Mouse (Mus musculus) forebrain, embryonic 10.5 days (tissue): ENCODE data around the gene Slc38a2. TPM values are rescaled to one million over a fixed set of nuclear protein-coding genes. Genes with fewer than 3 reads are reported as not detected.

Experiments used
- DNase-seq: peaks from one replicate; pipeline ENCODE4 v3.0.0-alpha.2; 2017; ENCODE audit warnings: low spot score; ENCODE audit errors: extremely low spot score
- H3K27ac ChIP-seq: fragments of 300-500 bp; sonication (generic); 2 replicates; pipeline ENCODE4 v1.5.1; 2016; ENCODE audit warnings: mild to moderate bottlenecking
- H3K27me3 ChIP-seq: fragments of 300-500 bp; sonication (generic); 2 replicates; pipeline ENCODE4 v1.6.1; 2016; ENCODE audit warnings: mild to moderate bottlenecking; ENCODE audit not compliant: poor library complexity, severe bottlenecking
- H3K36me3 ChIP-seq: fragments of 300-500 bp; sonication (generic); replicated peaks from 2 replicates; pipeline ENCODE4 v1.6.1; 2016; ENCODE audit warnings: mild to moderate bottlenecking, moderate library complexity
- H3K4me1 ChIP-seq: fragments of 300-500 bp; sonication (generic); 2 replicates; pipeline ENCODE4 v1.6.1; 2016
- H3K4me3 ChIP-seq: fragments of 300-500 bp; sonication (generic); 2 replicates; pipeline ENCODE4 v1.5.1; 2016; ENCODE audit warnings: mild to moderate bottlenecking, moderate library complexity
- H3K9me3 ChIP-seq: fragments of 300-500 bp; sonication (generic); 2 replicates; pipeline ENCODE4 v1.6.1; 2016; ENCODE audit warnings: mild to moderate bottlenecking, moderate library complexity
- whole genome bisulfite sequencing: fragments of 180-500 bp; shearing (Covaris S2); methylation state at CpG from one replicate; pipeline ENCODE4 v1.1.7; 2016; 5-methylcytosine and 5-hydroxymethylcytosine counted together
- polyA plus RNA-seq: library from polyadenylated mRNA; unstranded; fragments of >200 nt; fragmentation: Nextera tagmentation; extraction: Ambion mirVana; gene quantifications from 2 replicates; pipeline ENCODE4 v1.2.1, GENCODE M21; 2016

Slc38a2 gene
- 151 and 159 TPM in 2 replicates for polyA plus RNA-seq

DNA sequence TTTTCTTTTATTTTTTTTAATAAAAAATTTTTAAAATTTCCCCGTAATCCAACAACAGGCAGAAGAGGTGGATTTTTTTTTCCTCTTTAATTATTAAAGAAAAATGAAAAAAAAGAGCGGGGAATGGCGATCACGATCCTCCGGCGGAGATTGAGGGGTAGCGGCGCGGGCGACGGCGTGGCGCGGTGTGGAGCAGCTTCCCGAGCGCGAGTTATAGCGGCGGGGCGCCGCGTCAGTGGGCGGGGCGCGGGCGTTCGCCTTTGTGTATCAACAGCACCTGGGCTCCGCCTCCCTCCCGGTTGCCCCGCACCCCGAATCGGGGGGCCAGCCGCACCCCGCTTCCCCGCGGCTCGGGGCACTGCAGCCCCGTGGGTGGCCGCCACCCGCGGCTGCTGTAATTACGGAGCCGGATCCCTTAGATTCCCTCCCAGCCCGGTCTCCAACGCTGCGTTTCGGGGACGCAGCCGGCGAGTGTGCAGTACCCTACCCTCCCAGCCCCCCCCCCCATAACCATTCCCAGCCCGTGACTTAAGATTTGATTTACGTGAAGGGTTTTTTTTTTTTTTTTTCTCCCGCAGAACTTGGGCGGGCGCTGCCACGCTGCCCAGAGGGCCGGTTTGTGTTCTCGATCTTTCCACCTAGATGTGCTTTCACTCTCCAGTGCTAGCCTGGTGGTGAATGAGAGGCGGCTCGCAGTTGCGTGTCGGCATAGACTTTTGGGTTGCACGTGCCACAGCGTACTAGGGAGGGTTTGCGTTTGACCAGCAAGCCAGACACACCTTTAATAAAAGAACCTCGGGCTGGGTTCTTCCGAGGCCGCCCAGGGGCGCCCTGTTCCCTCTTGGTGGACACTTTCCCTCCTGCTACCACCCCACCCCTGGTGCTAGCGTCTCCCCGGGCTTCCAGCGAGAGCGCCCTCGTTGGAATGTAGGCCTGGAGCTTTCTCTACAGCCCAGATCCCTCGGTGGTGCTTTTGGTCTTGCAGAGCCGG lies at the start of gene Slc38a2:
Gene Slc38a2, minus strand, starts transcription at position 210 of the 991 bp plus-strand sequence.
- WGBS, result 0% methylated on average over 74 of the region's 76 CpGs
- Histone ChIP-seq H3K9me3 (no peaks in the 10 kb centered on the region), H3K27me3 (peaks cover 20% of the 10 kb centered on the region; the same call in 1 of the 2 replicates), H3K27ac (peak within 1 kb of the TSS; percentile 99), H3K36me3 (peaks cover 38% of the 10 kb centered on the region), H3K4me3 (peak within 1 kb of the TSS; percentile 83), H3K4me1 (peaks cover 42% of the 10 kb centered on the region)
- peak; percentile 86 for DNase-seq

DNA sequence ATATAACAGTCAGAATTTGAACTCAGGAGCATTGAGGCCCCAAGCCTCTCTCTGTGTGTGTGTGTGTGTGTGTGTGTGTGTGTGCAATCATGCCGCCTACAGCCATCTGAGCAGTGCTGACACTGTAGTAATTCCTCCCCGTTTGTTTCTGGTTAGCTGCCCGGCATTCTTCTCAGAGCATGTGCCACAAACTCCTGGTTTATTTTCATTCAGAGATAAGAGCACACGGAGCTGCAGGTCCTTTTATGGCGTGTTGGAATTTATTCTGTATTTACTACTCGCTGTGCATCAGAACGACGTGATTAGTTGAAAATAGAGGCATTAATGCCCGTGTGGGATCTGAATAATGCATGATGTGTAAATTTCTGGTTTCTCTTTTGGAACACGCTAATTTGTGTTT lies 49.6 kb upstream of the Slc38a2 start:
- 90% methylated on average over 10 of the region's 10 CpGs for WGBS
- DNase-seq, result no peak
- Histone ChIP-seq H3K27me3 (no peaks in the 10 kb centered on the region), H3K4me3 (no peak overlapping the region), H3K27ac (no peak overlapping the region), H3K36me3 (no peaks in the 10 kb centered on the region), H3K9me3 (peaks cover 6% of the 10 kb centered on the region; the same call in 1 of the 2 replicates), H3K4me1 (no peaks in the 10 kb centered on the region)

DNA sequence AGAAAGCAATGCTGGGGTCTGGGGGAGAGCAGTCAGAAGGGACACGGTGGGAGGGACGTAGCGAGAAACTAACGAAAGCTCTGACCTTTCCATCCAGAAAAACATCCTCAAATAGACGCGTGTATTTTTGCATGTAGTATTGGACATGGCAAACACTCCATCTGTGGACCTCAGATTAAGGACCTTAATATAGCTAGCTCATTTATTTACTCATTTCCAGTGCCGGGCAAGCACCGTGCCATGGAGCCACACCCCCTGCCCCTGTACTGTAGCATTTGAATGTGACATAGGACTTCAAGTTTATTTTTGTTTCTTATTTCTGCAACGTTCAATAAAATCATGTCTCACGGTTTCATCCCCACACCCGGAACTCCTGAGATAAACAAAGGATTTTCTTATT lies 48.0 kb upstream of the Slc38a2 start:
- Histone ChIP-seq H3K36me3 (no peaks in the 10 kb centered on the region), H3K27me3 (no peaks in the 10 kb centered on the region), H3K9me3 (peaks cover 6% of the 10 kb centered on the region; the same call in 1 of the 2 replicates), H3K27ac (no peak overlapping the region), H3K4me3 (no peak overlapping the region), H3K4me1 (no peaks in the 10 kb centered on the region)
- WGBS, result 92% methylated on average over 11 of the region's 11 CpGs
- DNase-seq, result no peak

DNA sequence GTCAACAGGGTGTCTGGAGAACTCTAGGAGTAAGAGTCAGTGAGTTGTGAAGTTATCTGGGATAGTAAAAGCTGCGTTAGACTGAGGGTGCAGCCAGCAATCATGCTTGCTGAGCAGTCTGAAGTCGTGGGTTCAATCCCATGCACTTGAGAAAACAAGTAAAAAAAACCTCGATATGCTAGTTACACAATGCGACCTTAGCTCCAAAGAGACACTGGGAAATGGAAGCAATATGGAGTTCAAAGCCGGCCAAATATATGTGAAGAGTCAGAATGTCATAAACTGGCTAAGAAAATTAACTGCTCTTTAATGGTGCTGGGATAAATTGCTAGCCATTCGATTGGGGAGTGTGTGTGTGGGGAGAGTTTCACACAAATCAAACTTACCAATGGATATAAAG lies 47.5 kb upstream of the Slc38a2 start:
- H3K9me3 ChIP-seq, result peaks cover 6% of the 10 kb centered on the region; the same call in 1 of the 2 replicates
- H3K4me1 ChIP-seq, result no peaks in the 10 kb centered on the region
- H3K36me3 ChIP-seq, result no peaks in the 10 kb centered on the region
- no peak overlapping the region for H3K27ac ChIP-seq
- H3K4me3 ChIP-seq, result no peak overlapping the region
- DNase-seq, result no peak
- no peaks in the 10 kb centered on the region for H3K27me3 ChIP-seq
- WGBS, result 93% methylated on average over 6 of the region's 6 CpGs

DNA sequence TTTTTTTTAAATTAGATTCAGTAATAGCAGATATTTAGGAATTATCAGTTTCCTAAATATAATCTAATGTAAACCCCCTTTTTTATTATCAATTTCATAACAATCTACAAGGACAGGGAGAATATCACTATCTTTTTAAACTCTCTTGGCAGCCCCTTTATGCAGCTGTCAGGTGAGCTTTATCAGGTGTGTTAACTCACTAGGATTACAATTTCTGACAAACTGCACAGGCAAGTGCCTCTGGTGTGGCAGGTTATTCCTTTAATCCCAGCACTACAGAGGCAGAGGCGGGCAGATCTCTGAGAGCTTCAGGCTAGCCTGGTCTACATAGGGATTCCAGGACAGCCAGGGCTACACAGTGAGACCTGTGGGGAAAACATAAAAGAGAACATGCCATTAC lies 45.8 kb upstream of the Slc38a2 start:
- no peaks in the 10 kb centered on the region for H3K4me1 ChIP-seq
- no peak overlapping the region for H3K27ac ChIP-seq
- H3K4me3 ChIP-seq, result no peak overlapping the region
- H3K36me3 ChIP-seq, result no peaks in the 10 kb centered on the region
- 94% methylated on average over 1 of the region's 1 CpGs for WGBS
- no peak for DNase-seq
- H3K9me3 ChIP-seq, result peaks cover 6% of the 10 kb centered on the region; the same call in 1 of the 2 replicates
- H3K27me3 ChIP-seq, result no peaks in the 10 kb centered on the region

DNA sequence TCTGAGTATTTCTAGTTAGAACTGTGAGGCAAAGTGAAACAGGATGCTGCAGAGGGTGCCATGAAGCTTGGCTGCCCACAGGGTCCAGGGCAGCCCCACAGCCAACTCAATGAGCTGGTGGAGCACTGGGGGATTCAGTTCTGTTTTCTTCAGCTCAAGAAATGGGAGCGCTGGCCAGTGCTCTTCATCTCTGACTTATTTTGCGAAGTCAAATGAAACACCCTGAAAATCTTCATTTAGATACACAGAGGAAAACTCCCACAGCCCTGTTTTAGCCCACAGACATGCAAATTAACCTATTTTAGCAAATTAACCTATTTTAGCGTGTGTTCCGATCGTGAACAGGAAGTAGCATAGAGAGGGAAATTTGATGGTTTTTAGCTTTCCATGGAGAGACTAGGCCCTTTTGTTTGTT lies 45.4 kb upstream of the Slc38a2 start:
- Histone ChIP-seq H3K4me1 (no peaks in the 10 kb centered on the region), H3K4me3 (no peak overlapping the region), H3K27ac (no peak overlapping the region), H3K27me3 (no peaks in the 10 kb centered on the region), H3K36me3 (no peaks in the 10 kb centered on the region), H3K9me3 (peaks cover 6% of the 10 kb centered on the region; the same call in 1 of the 2 replicates)
- no peak for DNase-seq
- WGBS, result 93% methylated on average over 5 of the region's 5 CpGs

DNA sequence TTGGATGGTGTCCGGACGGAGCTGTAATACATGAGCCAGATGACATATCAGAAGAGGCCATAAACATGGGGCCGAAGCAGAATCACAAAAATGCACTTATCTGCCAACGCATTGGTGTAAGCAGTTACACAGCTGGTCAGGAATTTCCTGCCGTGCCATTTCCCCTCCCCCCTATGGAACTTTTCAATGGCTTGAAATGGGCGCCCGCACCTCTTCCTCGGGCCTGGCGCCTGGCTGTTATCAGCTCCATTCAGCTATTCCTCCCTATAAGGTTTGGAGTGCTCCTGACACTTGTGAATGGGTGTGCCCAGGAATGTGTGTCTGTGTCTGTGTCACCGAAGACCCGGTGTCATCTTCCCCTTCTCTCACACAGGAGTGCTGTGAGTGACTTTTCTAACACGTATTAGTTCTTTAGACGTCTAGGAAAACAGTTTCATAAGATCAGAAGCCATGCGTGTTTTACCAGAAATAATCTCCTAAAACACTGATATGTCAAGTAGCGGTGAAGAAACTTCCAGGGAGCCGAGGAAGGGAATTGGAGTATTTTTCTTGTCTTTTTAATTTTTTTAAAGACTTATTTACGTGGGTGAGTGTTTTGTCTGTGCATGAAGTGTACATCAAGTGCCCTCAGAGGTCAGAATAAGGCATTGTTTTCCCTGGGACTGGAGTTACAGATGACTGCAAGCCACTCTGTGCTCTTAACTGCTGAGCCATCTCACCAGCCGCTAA lies 44.8 kb upstream of the Slc38a2 start:
- no peaks in the 10 kb centered on the region for H3K27me3 ChIP-seq
- peaks cover 6% of the 10 kb centered on the region; the same call in 1 of the 2 replicates for H3K9me3 ChIP-seq
- H3K4me3 ChIP-seq, result no peak overlapping the region
- no peaks in the 10 kb centered on the region for H3K36me3 ChIP-seq
- no peak overlapping the region for H3K27ac ChIP-seq
- 89% methylated on average over 18 of the region's 18 CpGs for WGBS
- no peak for DNase-seq
- no peaks in the 10 kb centered on the region for H3K4me1 ChIP-seq

DNA sequence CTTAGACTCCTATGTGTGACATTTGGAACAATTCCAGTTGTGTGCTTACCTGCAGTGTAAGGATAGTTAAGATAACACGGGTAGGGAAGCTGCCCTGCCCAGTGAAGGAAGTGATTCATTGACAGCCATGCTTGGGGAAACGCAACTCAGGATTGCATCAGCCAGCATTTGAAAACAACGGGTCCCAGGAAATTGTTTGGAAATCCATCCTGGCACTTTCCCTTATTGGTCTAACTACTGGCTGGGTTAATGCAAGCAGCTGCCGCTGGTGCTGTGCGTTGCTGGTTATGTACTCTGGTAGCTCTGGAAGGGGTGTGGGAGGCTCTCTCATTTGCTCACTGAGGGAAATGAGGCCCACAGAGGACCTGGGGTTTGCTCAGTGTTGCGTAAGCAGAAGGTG lies 43.7 kb upstream of the Slc38a2 start:
- Histone ChIP-seq H3K9me3 (no peaks in the 10 kb centered on the region), H3K4me1 (no peaks in the 10 kb centered on the region), H3K27me3 (no peaks in the 10 kb centered on the region), H3K4me3 (no peak overlapping the region), H3K36me3 (no peaks in the 10 kb centered on the region), H3K27ac (no peak overlapping the region)
- no peak for DNase-seq
- WGBS, result 88% methylated on average over 6 of the region's 6 CpGs

DNA sequence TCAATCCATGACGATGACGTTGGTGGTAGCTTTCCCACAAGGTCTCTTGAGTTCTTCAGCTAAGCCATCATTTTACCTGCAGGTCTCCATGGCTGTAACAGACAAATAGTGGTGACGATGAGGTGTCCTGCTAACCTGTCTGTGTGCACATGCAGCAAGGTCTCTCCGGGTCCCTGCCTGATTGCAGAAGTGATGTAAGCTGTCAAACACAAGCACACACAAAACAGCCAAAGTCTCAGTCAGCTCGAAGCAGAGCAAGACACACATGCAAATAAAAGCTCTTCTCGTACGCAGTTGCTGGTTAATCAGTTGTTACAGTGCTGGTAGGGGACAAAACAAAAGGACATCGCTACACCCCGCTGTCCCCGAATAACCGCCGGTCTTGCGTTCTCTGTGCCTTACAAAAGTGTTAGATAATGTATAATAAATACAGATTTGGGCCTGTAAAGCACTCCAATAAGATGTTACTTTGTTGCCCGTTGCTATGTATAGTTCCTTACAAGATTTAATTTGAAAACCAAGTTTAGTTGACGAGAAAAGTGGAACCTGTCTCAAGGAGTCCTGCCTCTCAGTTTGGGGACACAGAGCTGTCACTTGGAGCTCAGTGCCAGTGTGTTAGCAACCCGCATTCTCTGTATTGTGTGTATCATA lies 43.2 kb upstream of the Slc38a2 start:
- no peak for DNase-seq
- Histone ChIP-seq H3K36me3 (no peaks in the 10 kb centered on the region), H3K4me1 (no peaks in the 10 kb centered on the region), H3K9me3 (no peaks in the 10 kb centered on the region), H3K4me3 (no peak overlapping the region), H3K27me3 (no peaks in the 10 kb centered on the region), H3K27ac (no peak overlapping the region)
- WGBS, result 90% methylated on average over 16 of the region's 16 CpGs

DNA sequence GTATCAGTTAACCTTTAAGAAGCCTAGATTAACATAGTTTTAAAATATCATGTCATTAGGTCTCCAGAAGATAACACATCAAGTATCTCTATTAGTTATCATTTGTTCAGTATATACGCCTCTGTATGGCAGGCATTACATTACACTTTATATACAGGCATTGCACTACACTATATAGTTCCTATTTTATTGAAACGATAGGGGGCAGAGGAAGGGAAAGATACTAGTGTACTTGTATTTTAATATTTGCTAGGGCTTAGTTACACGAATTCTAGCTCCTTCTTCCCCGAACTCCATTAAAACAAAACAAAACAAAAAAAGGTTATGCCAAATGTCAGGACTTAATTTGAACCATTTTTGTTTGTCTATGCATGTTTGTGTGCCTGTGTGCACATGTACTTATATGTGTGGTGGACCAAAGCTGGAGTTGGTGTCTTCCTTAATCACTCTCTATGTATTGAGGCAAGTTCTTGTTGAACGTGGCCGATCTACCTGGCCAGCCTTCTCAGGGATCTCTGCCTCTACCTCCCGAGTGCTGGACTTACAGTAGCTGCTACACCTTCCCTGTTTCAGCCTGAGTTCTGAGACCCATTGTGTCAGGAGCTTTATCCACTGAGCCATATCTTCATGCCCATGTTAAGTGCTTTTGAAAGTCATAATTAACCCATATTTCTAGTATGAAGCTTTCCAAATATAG lies 41.5 kb upstream of the Slc38a2 start:
- Histone ChIP-seq H3K36me3 (no peaks in the 10 kb centered on the region), H3K27ac (no peak overlapping the region), H3K27me3 (no peaks in the 10 kb centered on the region), H3K4me3 (no peak overlapping the region), H3K4me1 (no peaks in the 10 kb centered on the region), H3K9me3 (no peaks in the 10 kb centered on the region)
- 90% methylated on average over 7 of the region's 7 CpGs for WGBS
- no peak for DNase-seq

DNA sequence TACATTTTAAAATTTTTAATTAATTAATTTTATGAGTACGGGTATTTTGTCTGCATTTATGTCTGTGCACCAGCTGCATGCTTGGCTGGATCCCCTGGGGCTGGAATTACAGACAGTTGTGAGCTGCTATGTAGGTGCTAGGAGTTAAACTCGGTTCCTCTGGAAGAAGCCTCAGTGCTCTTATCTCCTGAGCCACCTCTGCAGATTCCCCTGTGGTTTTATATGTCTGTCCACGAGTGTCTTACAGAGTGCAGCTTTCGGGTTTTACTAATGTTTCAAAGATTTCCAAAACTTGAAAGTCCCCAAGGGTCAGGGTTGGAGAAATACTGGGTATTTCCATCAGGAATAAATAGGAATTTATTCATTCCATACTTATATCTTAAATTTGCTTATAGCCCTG lies 40.6 kb upstream of the Slc38a2 start:
- no peaks in the 10 kb centered on the region for H3K9me3 ChIP-seq
- 87% methylated on average over 4 of the region's 4 CpGs for WGBS
- DNase-seq, result no peak
- H3K36me3 ChIP-seq, result no peaks in the 10 kb centered on the region
- no peaks in the 10 kb centered on the region for H3K27me3 ChIP-seq
- H3K4me3 ChIP-seq, result no peak overlapping the region
- no peak overlapping the region for H3K27ac ChIP-seq
- peaks cover 2% of the 10 kb centered on the region; the same call in 1 of the 2 replicates for H3K4me1 ChIP-seq
